28 mouse cellular contexts compared by ENCODE assay signal in the genomic region with DNA sequence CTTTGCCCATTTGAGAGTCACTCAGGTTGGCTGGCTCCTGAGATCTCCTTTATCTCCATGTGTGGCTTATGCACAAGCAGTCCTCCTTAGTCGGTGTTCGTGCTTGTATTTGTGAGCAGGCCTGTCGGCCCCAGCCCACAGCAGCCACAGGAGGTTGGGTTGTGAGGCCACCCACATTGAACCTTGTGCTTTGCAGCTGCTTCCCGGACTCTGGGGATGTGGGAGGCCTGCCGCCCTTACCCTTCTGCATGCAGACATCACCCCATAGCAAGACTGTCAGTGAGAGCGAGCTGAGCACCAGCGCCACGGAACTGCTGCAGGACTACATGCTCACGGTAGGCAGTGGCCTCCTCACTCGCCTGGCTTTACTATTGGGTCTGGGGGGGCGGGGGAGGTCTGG. TPM values are rescaled to one million over a fixed set of nuclear protein-coding genes. Genes with fewer than 3 reads are reported as not detected.
A peak's percentile ranks its signal among the peaks of the same experiment; 100 is the strongest.
DNase-seq lines count a peak whose midpoint lies in the region; ATAC-seq lines count a peak whose summit lies in the region.
"Had no signal": no experiment of that assay in that cellular context is flagged by ENCODE, and none has a peak within 500 bp of the region (broad histone marks: within the 10 kb centered on the region; RNA-seq: fewer than 3 reads in every experiment).

No protein-coding gene starts in this region.

- no peaks in the 10 kb centered on the region for H3K9me3 ChIP-seq in embryonic facial prominence, embryonic 13.5 days
- no peaks in the 10 kb centered on the region for H3K9me3 ChIP-seq in embryonic facial prominence, embryonic 10.5 days
- H3K9me3 ChIP-seq in liver, embryonic 11.5 days (ENCODE audit: control insufficient read depth, low read length) = no peaks in the 10 kb centered on the region
- H3K9me3 ChIP-seq in liver, embryonic 16.5 days (replicated peaks; ENCODE audit: control insufficient read depth, low read length) = no peaks in the 10 kb centered on the region
- H3K9me3 ChIP-seq in midbrain, embryonic 10.5 days (replicated peaks) = no peaks in the 10 kb centered on the region
- H3K9me3 ChIP-seq: forebrain, embryonic 15.5 days; G1E; heart, embryonic 13.5 days; hindbrain, embryonic 15.5 days; lung, embryonic 15.5 days; midbrain, embryonic 12.5 days; neural tube, embryonic 13.5 days had no signal

- peak overlapping the region; percentile 52; the same call in 1 of the 2 replicates for H3K27ac ChIP-seq in embryonic facial prominence, embryonic 13.5 days
- no peak overlapping the region for H3K27ac ChIP-seq in embryonic facial prominence, embryonic 10.5 days (replicated peaks)
- H3K27ac ChIP-seq in liver, embryonic 11.5 days (ENCODE audit: low read depth, low read length) = 0 out of 2 replicates have a peak overlapping the region, but pooled peaks have one; percentile 23
- H3K27ac ChIP-seq in liver, embryonic 16.5 days (ENCODE audit: low read length) = 0 out of 2 replicates have a peak overlapping the region, but pooled peaks have one; percentile 21
- no peak overlapping the region for H3K27ac ChIP-seq in midbrain, embryonic 10.5 days (replicated peaks)
- H3K27ac ChIP-seq: heart, adult 2 months; heart, embryonic 13.5 days; hindbrain, embryonic 15.5 days; lung, embryonic 15.5 days; midbrain, embryonic 12.5 days; neural tube, embryonic 13.5 days had no signal

- DNase-seq in embryonic facial prominence, embryonic 10.5 days (ENCODE audit: low spot score) = no peak
- DNase-seq in liver, embryonic 11.5 days (ENCODE audit: low spot score) = no peak
- no peak for DNase-seq in liver
- no peak for DNase-seq in cerebellum, adult 11 months
- DNase-seq in midbrain, embryonic 10.5 days (ENCODE audit: low spot score) = no peak
- DNase-seq: adrenal gland, postnatal 14 days; cerebellum, adult 18-20 months; cerebellum, postnatal 10 days; heart, adult 2 months; heart, postnatal 10 days; kidney, adult 8-10 months; kidney, postnatal 10 days had no signal

- H3K27me3 ChIP-seq in embryonic facial prominence, embryonic 13.5 days = no peaks in the 10 kb centered on the region
- H3K27me3 ChIP-seq in embryonic facial prominence, embryonic 10.5 days (replicated peaks; ENCODE audit: low read depth, poor library complexity, severe bottlenecking) = no peaks in the 10 kb centered on the region
- H3K27me3 ChIP-seq in liver, embryonic 11.5 days (replicated peaks; ENCODE audit: control insufficient read depth, insufficient read depth, low read length) = no peaks in the 10 kb centered on the region
- H3K27me3 ChIP-seq in liver, embryonic 16.5 days (ENCODE audit: control insufficient read depth, insufficient read depth, low read depth, low read length) = no peaks in the 10 kb centered on the region
- no peaks in the 10 kb centered on the region for H3K27me3 ChIP-seq in midbrain, embryonic 10.5 days (ENCODE audit: low read depth, poor library complexity, severe bottlenecking)
- H3K27me3 ChIP-seq: CH12.LX; forebrain, embryonic 15.5 days; hindbrain, embryonic 15.5 days; lung, embryonic 15.5 days; midbrain, embryonic 12.5 days; neural tube, embryonic 13.5 days had no signal

- no peak overlapping the region for H3K4me2 ChIP-seq in embryonic facial prominence, embryonic 13.5 days
- H3K4me2 ChIP-seq in liver, embryonic 11.5 days = no peak overlapping the region
- H3K4me2 ChIP-seq in liver, embryonic 16.5 days (ENCODE audit: low read depth, low read length) = no peak overlapping the region
- H3K4me2 ChIP-seq: forebrain, embryonic 15.5 days; heart, embryonic 13.5 days; hindbrain, embryonic 15.5 days; lung, embryonic 15.5 days; midbrain, embryonic 12.5 days; neural tube, embryonic 13.5 days had no signal

- H3K4me1 ChIP-seq in embryonic facial prominence, embryonic 13.5 days = peaks cover 15% of the 10 kb centered on the region
- H3K4me1 ChIP-seq in embryonic facial prominence, embryonic 10.5 days = peaks cover 17% of the 10 kb centered on the region
- peaks cover 64% of the 10 kb centered on the region for H3K4me1 ChIP-seq in liver, embryonic 11.5 days (replicated peaks; ENCODE audit: control insufficient read depth, insufficient read depth, low read length)
- peaks cover 67% of the 10 kb centered on the region for H3K4me1 ChIP-seq in liver, embryonic 16.5 days (ENCODE audit: control insufficient read depth, low read depth, low read length)
- H3K4me1 ChIP-seq in midbrain, embryonic 10.5 days = peaks cover 12% of the 10 kb centered on the region

- no peak overlapping the region for H3K9ac ChIP-seq in embryonic facial prominence, embryonic 13.5 days
- no peak overlapping the region for H3K9ac ChIP-seq in liver, embryonic 11.5 days (ENCODE audit: low read depth, low read length)
- no peak overlapping the region for H3K9ac ChIP-seq in liver, embryonic 16.5 days (ENCODE audit: low read depth, low read length)
- H3K9ac ChIP-seq: forebrain, embryonic 15.5 days; heart, embryonic 13.5 days; hindbrain, embryonic 15.5 days; lung, embryonic 15.5 days; midbrain, embryonic 12.5 days; neural tube, embryonic 13.5 days had no signal

- WGBS in embryonic facial prominence, embryonic 13.5 days = 73% methylated on average over 11 of the region's 11 CpGs
- WGBS in embryonic facial prominence, embryonic 10.5 days = 87% methylated on average over 11 of the region's 11 CpGs
- 82% methylated on average over 11 of the region's 11 CpGs for WGBS in liver, embryonic 11.5 days
- WGBS in liver, embryonic 16.5 days (ENCODE audit: insufficient replicate concordance) = 75% methylated on average over 11 of the region's 11 CpGs
- 86% methylated on average over 11 of the region's 11 CpGs for WGBS in midbrain, embryonic 10.5 days

- H3K36me3 ChIP-seq in embryonic facial prominence, embryonic 13.5 days = peaks cover 97% of the 10 kb centered on the region
- H3K36me3 ChIP-seq in embryonic facial prominence, embryonic 10.5 days (replicated peaks) = peaks cover 100% of the 10 kb centered on the region
- H3K36me3 ChIP-seq in liver, embryonic 11.5 days (ENCODE audit: control insufficient read depth, insufficient read depth, low read length) = peaks cover 41% of the 10 kb centered on the region
- peaks cover 55% of the 10 kb centered on the region for H3K36me3 ChIP-seq in liver, embryonic 16.5 days (ENCODE audit: control insufficient read depth, insufficient read depth)
- peaks cover 99% of the 10 kb centered on the region for H3K36me3 ChIP-seq in midbrain, embryonic 10.5 days

- no peak overlapping the region for H3K4me3 ChIP-seq in embryonic facial prominence, embryonic 13.5 days
- H3K4me3 ChIP-seq in embryonic facial prominence, embryonic 10.5 days = no peak overlapping the region
- H3K4me3 ChIP-seq in liver, embryonic 11.5 days (ENCODE audit: low read depth, low read length) = no peak overlapping the region
- H3K4me3 ChIP-seq in liver, embryonic 16.5 days (ENCODE audit: low read depth, low read length) = no peak overlapping the region
- H3K4me3 ChIP-seq in midbrain, embryonic 10.5 days = no peak overlapping the region
- H3K4me3 ChIP-seq: forebrain, embryonic 15.5 days; heart, adult 2 months; heart, embryonic 13.5 days; hindbrain, embryonic 15.5 days; lung, embryonic 15.5 days; midbrain, embryonic 12.5 days; neural tube, embryonic 13.5 days had no signal

- ATAC-seq in embryonic facial prominence, embryonic 13.5 days (ENCODE audit: insufficient number of reproducible peaks, insufficient read depth, low FRiP score, low TSS enrichment, low read depth) = no peak
- ATAC-seq in liver, embryonic 11.5 days (replicated peaks; ENCODE audit: low FRiP score) = no peak
- ATAC-seq in liver, embryonic 16.5 days (ENCODE audit: low read depth) = no peak
- ATAC-seq: forebrain, embryonic 15.5 days had no signal

RNA-seq across cellular contexts. Expression of a gene that starts 12.4 kb away (rescaled TPM):
- polyA plus RNA-seq in embryonic facial prominence, embryonic 13.5 days (2015; fragmentation: Nextera tagmentation; extraction: Ambion mirVana) = 2.9 and 3.4 TPM in 2 replicates
- polyA plus RNA-seq in embryonic facial prominence, embryonic 10.5 days (2016; fragmentation: Nextera tagmentation; extraction: Ambion mirVana) = 9.8 and 10.5 TPM in 2 replicates
- 2.9 and 3.6 TPM in 2 replicates for polyA plus RNA-seq in liver, embryonic 11.5 days (2014; fragmentation: Nextera tagmentation; extraction: Ambion mirVana)
- polyA plus RNA-seq in liver, embryonic 16.5 days (2015; fragmentation: Nextera tagmentation; extraction: Ambion mirVana) = 3.2 and 3.6 TPM in 2 replicates
- 17.2 and 39.7 TPM in 2 replicates for polyA plus RNA-seq in midbrain, embryonic 10.5 days (2016; fragmentation: Nextera tagmentation; extraction: Ambion mirVana)
- polyA plus RNA-seq: G1E had no signal

RNA-seq across cellular contexts. Expression of a gene that starts 32.5 kb away (rescaled TPM):
- 33.6 and 38.5 TPM in 2 replicates for polyA plus RNA-seq in embryonic facial prominence, embryonic 13.5 days (2015; fragmentation: Nextera tagmentation; extraction: Ambion mirVana)
- polyA plus RNA-seq in embryonic facial prominence, embryonic 10.5 days (2016; fragmentation: Nextera tagmentation; extraction: Ambion mirVana) = 66.9 and 74.2 TPM in 2 replicates
- 94.3 and 103 TPM in 2 replicates for polyA plus RNA-seq in liver, embryonic 11.5 days (2014; fragmentation: Nextera tagmentation; extraction: Ambion mirVana)
- 27.2 and 28.6 TPM in 2 replicates for polyA plus RNA-seq in liver, embryonic 16.5 days (2015; fragmentation: Nextera tagmentation; extraction: Ambion mirVana)
- 61.7 and 70.5 TPM in 2 replicates for polyA plus RNA-seq in midbrain, embryonic 10.5 days (2016; fragmentation: Nextera tagmentation; extraction: Ambion mirVana)

RNA-seq across cellular contexts. Expression of a gene that starts 45.0 kb away (rescaled TPM):
- polyA plus RNA-seq in embryonic facial prominence, embryonic 13.5 days (2015; fragmentation: Nextera tagmentation; extraction: Ambion mirVana) = not detected in 2 replicates
- not detected in 2 replicates for polyA plus RNA-seq in embryonic facial prominence, embryonic 10.5 days (2016; fragmentation: Nextera tagmentation; extraction: Ambion mirVana)
- not detected in 2 replicates for polyA plus RNA-seq in liver, embryonic 11.5 days (2014; fragmentation: Nextera tagmentation; extraction: Ambion mirVana)
- not detected in 2 replicates for polyA plus RNA-seq in liver, embryonic 16.5 days (2015; fragmentation: Nextera tagmentation; extraction: Ambion mirVana)
- polyA plus RNA-seq in midbrain, embryonic 10.5 days (2016; fragmentation: Nextera tagmentation; extraction: Ambion mirVana) = not detected in 2 replicates
- polyA plus RNA-seq: C2C12; forebrain, embryonic 15.5 days; G1E; heart, adult 2 months; heart, embryonic 13.5 days; hindbrain, embryonic 15.5 days; intestine, embryonic 14.5 days; large intestine, adult 2 months; limb, embryonic 11.5 days; liver, adult 2 months; lung, embryonic 15.5 days; midbrain, embryonic 12.5 days; midbrain, postnatal 0 days; neural tube, embryonic 13.5 days had no signal

RNA-seq across cellular contexts. Expression of a gene that starts 46.7 kb away (rescaled TPM):
- 79.5 and 80.2 TPM in 2 replicates for polyA plus RNA-seq in embryonic facial prominence, embryonic 13.5 days (2015; fragmentation: Nextera tagmentation; extraction: Ambion mirVana)
- 109 and 114 TPM in 2 replicates for polyA plus RNA-seq in embryonic facial prominence, embryonic 10.5 days (2016; fragmentation: Nextera tagmentation; extraction: Ambion mirVana)
- polyA plus RNA-seq in liver, embryonic 11.5 days (2014; fragmentation: Nextera tagmentation; extraction: Ambion mirVana) = 74.5 and 82.1 TPM in 2 replicates
- 34.5 and 36.0 TPM in 2 replicates for polyA plus RNA-seq in liver, embryonic 16.5 days (2015; fragmentation: Nextera tagmentation; extraction: Ambion mirVana)
- polyA plus RNA-seq in midbrain, embryonic 10.5 days (2016; fragmentation: Nextera tagmentation; extraction: Ambion mirVana) = 106 and 108 TPM in 2 replicates

Comparison
In these comparisons a context has a peak if more than half of its experiments do, and no peak if none do; other contexts are left out.
1. H3K27ac ChIP-seq: peak in embryonic facial prominence, embryonic 13.5 days (single experiment), liver, embryonic 11.5 days (single experiment) and liver, embryonic 16.5 days (single experiment); none in embryonic facial prominence, embryonic 10.5 days (single experiment) and midbrain, embryonic 10.5 days (single experiment).